Mouse (Mus musculus): ENCODE results near the gene Kcnk13. TPM values are rescaled to one million over a fixed set of nuclear protein-coding genes. Genes with fewer than 3 reads are reported as not detected.

Gene Kcnk13
- polyA plus RNA-seq, 1 experiment, result not detected

GRCm38 (mm10) chr12:99923703-99924102 is 40.6 kb upstream of the Kcnk13 start:
- no peak overlapping the region for H3K27ac ChIP-seq (ENCODE audit: insufficient read depth, low read length)
- H3K4me3 ChIP-seq (ENCODE audit: low read depth, low read length), result no peak overlapping the region
- no peaks in the 10 kb centered on the region for H3K9me3 ChIP-seq (replicated peaks; ENCODE audit: control insufficient read depth, insufficient read depth, low read length, poor library complexity, severe bottlenecking)
- H3K4me1 ChIP-seq (ENCODE audit: control insufficient read depth, insufficient read depth, low read length), result no peaks in the 10 kb centered on the region
- H3K9ac ChIP-seq (ENCODE audit: low read depth, poor library complexity, severe bottlenecking), result no peak overlapping the region
- TF ChIP-seq CTCF (IDR thresholded peaks at IDR 0.05; ENCODE audit: low read depth, low read length) (no peak), EP300 (IDR thresholded peaks at IDR 0.05; ENCODE audit: insufficient read depth, low read depth, low read length) (no peak), POLR2A (IDR thresholded peaks at IDR 0.05; ENCODE audit: insufficient read depth, low read length) (no peak)
- peaks cover 3% of the 10 kb centered on the region; the same call in 1 of the 2 replicates for H3K36me3 ChIP-seq (ENCODE audit: control insufficient read depth, insufficient read depth, low read length, poor library complexity, severe bottlenecking)
- H3K27me3 ChIP-seq (ENCODE audit: control insufficient read depth, insufficient read depth, low read length, poor library complexity, severe bottlenecking), result no peaks in the 10 kb centered on the region

GRCm38 (mm10) chr12:99928311-99928710 is 36.0 kb upstream of the Kcnk13 start:
- Histone ChIP-seq H3K4me3 (ENCODE audit: low read depth, low read length) (no peak overlapping the region), H3K4me1 (ENCODE audit: control insufficient read depth, insufficient read depth, low read length) (no peaks in the 10 kb centered on the region), H3K9ac (ENCODE audit: low read depth, poor library complexity, severe bottlenecking) (no peak overlapping the region), H3K9me3 (replicated peaks; ENCODE audit: control insufficient read depth, insufficient read depth, low read length, poor library complexity, severe bottlenecking) (no peaks in the 10 kb centered on the region), H3K27me3 (ENCODE audit: control insufficient read depth, insufficient read depth, low read length, poor library complexity, severe bottlenecking) (no peaks in the 10 kb centered on the region), H3K27ac (ENCODE audit: insufficient read depth, low read length) (no peak overlapping the region), H3K36me3 (ENCODE audit: control insufficient read depth, insufficient read depth, low read length, poor library complexity, severe bottlenecking) (no peaks in the 10 kb centered on the region; the same call in 1 of the 2 replicates)
- TF ChIP-seq POLR2A (IDR thresholded peaks at IDR 0.05; ENCODE audit: insufficient read depth, low read length) (no peak), EP300 (IDR thresholded peaks at IDR 0.05; ENCODE audit: insufficient read depth, low read depth, low read length) (no peak), CTCF (IDR thresholded peaks at IDR 0.05; ENCODE audit: low read depth, low read length) (no peak)

- no peak overlapping the region for H3K9ac ChIP-seq (ENCODE audit: low read depth, poor library complexity, severe bottlenecking)
- no peaks in the 10 kb centered on the region for H3K9me3 ChIP-seq (replicated peaks; ENCODE audit: control insufficient read depth, insufficient read depth, low read length, poor library complexity, severe bottlenecking)
- no peak for TF ChIP-seq POLR2A (IDR thresholded peaks at IDR 0.05; ENCODE audit: insufficient read depth, low read length)
- no peak for TF ChIP-seq EP300 (IDR thresholded peaks at IDR 0.05; ENCODE audit: insufficient read depth, low read depth, low read length)
- no peak for TF ChIP-seq CTCF (IDR thresholded peaks at IDR 0.05; ENCODE audit: low read depth, low read length)
- no peak overlapping the region for H3K27ac ChIP-seq (ENCODE audit: insufficient read depth, low read length)
- H3K4me3 ChIP-seq (ENCODE audit: low read depth, low read length), result no peak overlapping the region
- H3K36me3 ChIP-seq (ENCODE audit: control insufficient read depth, insufficient read depth, low read length, poor library complexity, severe bottlenecking), result no peaks in the 10 kb centered on the region; the same call in 1 of the 2 replicates
- H3K4me1 ChIP-seq (ENCODE audit: control insufficient read depth, insufficient read depth, low read length), result no peaks in the 10 kb centered on the region
- no peaks in the 10 kb centered on the region for H3K27me3 ChIP-seq (ENCODE audit: control insufficient read depth, insufficient read depth, low read length, poor library complexity, severe bottlenecking)
These were observed 35.1 kb upstream of the Kcnk13 start for GRCm38 (mm10) chr12:99929160-99929559.

- no peaks in the 10 kb centered on the region for H3K9me3 ChIP-seq (replicated peaks; ENCODE audit: control insufficient read depth, insufficient read depth, low read length, poor library complexity, severe bottlenecking)
- H3K4me1 ChIP-seq (ENCODE audit: control insufficient read depth, insufficient read depth, low read length), result no peaks in the 10 kb centered on the region
- H3K9ac ChIP-seq (ENCODE audit: low read depth, poor library complexity, severe bottlenecking), result no peak overlapping the region
- no peak overlapping the region for H3K4me3 ChIP-seq (ENCODE audit: low read depth, low read length)
- H3K36me3 ChIP-seq (ENCODE audit: control insufficient read depth, insufficient read depth, low read length, poor library complexity, severe bottlenecking), result no peaks in the 10 kb centered on the region; the same call in 1 of the 2 replicates
- no peak overlapping the region for H3K27ac ChIP-seq (ENCODE audit: insufficient read depth, low read length)
- TF ChIP-seq POLR2A (IDR thresholded peaks at IDR 0.05; ENCODE audit: insufficient read depth, low read length) (no peak), CTCF (IDR thresholded peaks at IDR 0.05; ENCODE audit: low read depth, low read length) (no peak), EP300 (IDR thresholded peaks at IDR 0.05; ENCODE audit: insufficient read depth, low read depth, low read length) (no peak)
- H3K27me3 ChIP-seq (ENCODE audit: control insufficient read depth, insufficient read depth, low read length, poor library complexity, severe bottlenecking), result no peaks in the 10 kb centered on the region
These were observed 32.1 kb upstream of the Kcnk13 start for GRCm38 (mm10) chr12:99932245-99932644.

- Histone ChIP-seq H3K9ac (ENCODE audit: low read depth, poor library complexity, severe bottlenecking) (no peak overlapping the region), H3K36me3 (ENCODE audit: control insufficient read depth, insufficient read depth, low read length, poor library complexity, severe bottlenecking) (no peaks in the 10 kb centered on the region; the same call in 1 of the 2 replicates), H3K9me3 (replicated peaks; ENCODE audit: control insufficient read depth, insufficient read depth, low read length, poor library complexity, severe bottlenecking) (no peaks in the 10 kb centered on the region), H3K27ac (ENCODE audit: insufficient read depth, low read length) (no peak overlapping the region), H3K4me3 (ENCODE audit: low read depth, low read length) (no peak overlapping the region), H3K4me1 (ENCODE audit: control insufficient read depth, insufficient read depth, low read length) (no peaks in the 10 kb centered on the region), H3K27me3 (ENCODE audit: control insufficient read depth, insufficient read depth, low read length, poor library complexity, severe bottlenecking) (no peaks in the 10 kb centered on the region)
- TF ChIP-seq POLR2A (IDR thresholded peaks at IDR 0.05; ENCODE audit: insufficient read depth, low read length) (no peak), EP300 (IDR thresholded peaks at IDR 0.05; ENCODE audit: insufficient read depth, low read depth, low read length) (no peak), CTCF (IDR thresholded peaks at IDR 0.05; ENCODE audit: low read depth, low read length) (no peak)
These were observed 30.7 kb upstream of the Kcnk13 start for GRCm38 (mm10) chr12:99933630-99934029.

- H3K27ac ChIP-seq (ENCODE audit: insufficient read depth, low read length), result no peak overlapping the region
- TF ChIP-seq POLR2A (IDR thresholded peaks at IDR 0.05; ENCODE audit: insufficient read depth, low read length), result no peak
- no peak for TF ChIP-seq EP300 (IDR thresholded peaks at IDR 0.05; ENCODE audit: insufficient read depth, low read depth, low read length)
- TF ChIP-seq CTCF (IDR thresholded peaks at IDR 0.05; ENCODE audit: low read depth, low read length), result no peak
- no peaks in the 10 kb centered on the region for H3K9me3 ChIP-seq (replicated peaks; ENCODE audit: control insufficient read depth, insufficient read depth, low read length, poor library complexity, severe bottlenecking)
- no peaks in the 10 kb centered on the region for H3K4me1 ChIP-seq (ENCODE audit: control insufficient read depth, insufficient read depth, low read length)
- no peak overlapping the region for H3K4me3 ChIP-seq (ENCODE audit: low read depth, low read length)
- H3K27me3 ChIP-seq (ENCODE audit: control insufficient read depth, insufficient read depth, low read length, poor library complexity, severe bottlenecking), result no peaks in the 10 kb centered on the region
- H3K9ac ChIP-seq (ENCODE audit: low read depth, poor library complexity, severe bottlenecking), result no peak overlapping the region
- H3K36me3 ChIP-seq (ENCODE audit: control insufficient read depth, insufficient read depth, low read length, poor library complexity, severe bottlenecking), result no peaks in the 10 kb centered on the region; the same call in 1 of the 2 replicates
These were observed 28.9 kb upstream of the Kcnk13 start for GRCm38 (mm10) chr12:99935403-99935802.

All from ES-Bruce4 (cell line).